Mouse (Mus musculus) left cerebral cortex, postnatal 36 days (tissue): ENCODE results near the gene Rapgef4. TPM values are rescaled to one million over a fixed set of nuclear protein-coding genes. Genes with fewer than 3 reads are reported as not detected.
"Not testable (repeated sequence)": the region's sequence is repeated elsewhere in the genome, so short reads cannot be mapped to it uniquely, and the experiment has no call there.

Source experiments
- DNase-seq, 2 experiments: peaks; one replicate each; pipeline ENCODE4 v3.0.0; 2021 to 2022; ENCODE audit warnings: low spot score in 2 of 2, mixed read lengths in 1 of 2
- intact Hi-C: fragments of 180-260 bp; cut with DNase I; formaldehyde crosslinking; loops from one replicate; pipeline ENCODE4 v1.15.1; 2025
- total RNA-seq, 2 experiments: library from RNA; stranded (reverse); gene quantifications; 2 replicates each; pipeline ENCODE4 v1.2.3; 2021

The Rapgef4 gene
- total RNA-seq, 2 experiments from 2014 or later: 419 to 456 TPM

GRCm38 (mm10) chr2:72054736-72055135 lies 73.7 kb downstream of the Rapgef4 start:
- intact Hi-C loops: no loop called here
- DNase-seq: no peak

- DNase-seq: no peak
- intact Hi-C loops: no loop called here
Observed at GRCm38 (mm10) chr2:72055476-72055875, 74.4 kb downstream of the Rapgef4 start.

DNA sequence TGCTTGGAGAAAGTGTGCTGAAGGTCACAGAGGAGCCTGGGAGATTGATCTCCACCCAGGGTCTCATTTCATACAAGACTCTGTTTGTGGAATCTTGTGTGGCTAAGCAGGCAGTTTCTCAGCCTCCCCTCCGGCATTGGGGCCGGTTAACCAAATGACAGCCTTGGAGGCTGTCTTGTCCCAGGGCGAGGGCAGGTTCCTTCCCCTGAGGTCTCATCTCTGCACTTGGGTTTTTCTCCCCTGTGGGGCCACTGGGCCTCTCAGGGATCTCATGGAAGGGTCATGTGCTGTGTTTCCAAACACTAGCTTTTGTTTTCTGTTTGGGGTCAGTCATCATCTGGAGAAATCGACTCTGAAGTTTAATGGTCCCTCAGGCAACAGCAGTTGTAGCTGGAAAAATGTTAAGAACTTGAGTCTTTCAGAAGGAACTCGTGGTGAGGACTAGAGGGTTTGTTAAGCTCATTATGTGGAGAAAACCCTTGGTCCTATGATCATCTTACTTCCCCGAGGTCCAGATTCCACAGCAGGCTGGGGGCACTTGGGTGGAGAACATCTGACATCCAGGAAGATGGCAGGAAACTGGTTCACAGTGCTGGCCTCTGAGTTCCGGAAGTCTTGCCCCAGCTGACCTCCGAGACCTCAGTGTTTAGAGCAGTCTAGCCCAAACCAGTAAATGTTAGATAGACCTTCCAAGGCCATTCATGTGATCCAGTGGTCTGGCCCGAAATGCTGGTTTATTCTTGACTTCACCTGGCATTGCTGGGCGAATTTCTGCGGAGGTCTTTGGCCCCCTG lies 75.2 kb downstream of the Rapgef4 start:
- intact Hi-C loops: no loop called here
- no peak for DNase-seq

GRCm38 (mm10) chr2:72062931-72063330 lies 81.9 kb downstream of the Rapgef4 start:
- DNase-seq: no peak
- intact Hi-C loops: no loop called here

DNA sequence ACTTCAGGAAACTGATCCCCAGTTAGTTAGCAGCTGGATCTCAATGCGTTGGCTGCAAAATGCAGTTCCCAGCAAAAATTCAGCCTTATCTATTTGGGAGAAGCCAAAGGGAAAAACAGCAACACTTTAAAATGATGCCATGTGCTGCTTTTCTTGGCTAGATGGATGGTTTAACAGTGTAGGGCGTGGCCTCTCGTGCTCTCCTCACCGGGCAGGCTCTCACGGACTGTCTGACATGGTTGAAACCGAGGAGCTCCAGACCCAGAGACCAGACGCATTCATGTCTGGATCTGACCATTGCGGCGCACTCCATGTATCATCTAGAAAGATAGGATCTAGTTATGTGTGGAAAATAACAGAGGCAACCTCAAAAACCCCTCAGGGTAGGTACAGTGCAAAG lies 87.5 kb downstream of the Rapgef4 start:
- no peak for DNase-seq
- intact Hi-C loops: no loop called here

DNA sequence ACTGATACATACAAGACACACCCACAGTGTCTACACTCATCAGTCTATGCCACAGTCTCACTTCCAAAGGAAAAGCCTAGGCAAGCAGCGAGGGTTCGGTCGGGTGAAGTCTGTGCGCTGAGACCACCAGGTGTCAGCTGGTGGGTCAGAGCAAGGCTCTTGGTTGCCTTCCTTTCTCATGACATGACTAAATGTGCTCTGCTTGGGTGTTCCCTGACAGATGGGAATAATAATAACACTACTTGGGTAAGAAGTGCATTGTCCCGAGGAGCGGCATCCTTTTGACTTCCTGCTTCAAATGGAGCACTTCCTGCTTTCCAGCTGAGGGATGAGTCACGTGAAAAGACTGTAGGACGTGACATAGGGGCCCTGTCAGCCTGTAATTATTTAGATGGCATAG lies 89.0 kb downstream of the Rapgef4 start:
- DNase-seq: no peak
- intact Hi-C loops: no loop called here

DNA sequence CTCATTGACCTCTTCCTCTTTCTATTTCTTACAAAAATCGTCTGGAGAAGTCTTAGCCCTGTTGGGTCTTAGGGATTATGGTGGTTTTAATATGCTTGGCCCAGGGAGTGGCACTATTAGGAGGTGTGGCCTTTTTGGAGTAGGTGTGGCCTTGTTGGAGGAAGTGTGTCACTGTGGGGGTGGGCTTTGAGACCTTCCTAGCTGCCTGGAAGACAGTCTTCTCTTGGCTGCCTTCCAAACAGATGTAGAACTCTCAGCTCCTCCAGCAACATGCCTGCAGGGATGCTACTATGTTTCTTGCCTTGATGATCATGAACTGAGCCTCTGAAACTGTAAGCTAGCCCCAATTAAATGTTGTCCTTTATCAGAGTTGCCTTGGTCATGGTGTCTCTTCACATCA lies 92.1 kb downstream of the Rapgef4 start:
- intact Hi-C loops: not testable (repeated sequence)

DNA sequence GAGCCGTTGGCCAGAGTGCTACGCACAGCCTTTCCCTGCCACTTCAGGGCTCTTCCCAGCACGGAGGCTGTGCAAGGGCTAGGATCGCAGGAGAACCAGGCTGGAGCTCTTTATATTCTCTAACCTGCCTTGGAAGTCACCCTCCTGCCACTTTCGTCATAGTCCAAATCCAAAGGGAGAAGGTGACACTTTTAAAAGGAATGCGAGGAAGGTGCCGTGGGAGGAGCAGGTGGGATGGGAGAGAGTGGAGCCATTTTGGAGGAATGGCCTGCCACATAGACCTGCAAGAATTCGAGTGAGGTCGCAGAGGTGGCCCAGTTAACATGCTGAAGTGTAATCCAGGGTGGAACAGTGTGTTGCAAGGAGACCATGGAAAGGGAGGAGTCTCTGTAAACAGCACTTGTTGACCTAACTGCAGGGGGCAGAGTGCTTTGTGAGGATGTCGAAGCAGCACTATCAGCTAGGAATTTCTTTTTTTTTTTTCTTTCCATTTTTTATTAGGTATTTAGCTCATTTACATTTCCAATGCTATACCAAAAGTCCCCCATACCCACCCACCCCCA lies 94.0 kb downstream of the Rapgef4 start:
- no peak for DNase-seq
- intact Hi-C loops: no loop called here

More for the DNA sequence above, 92.1 kb downstream of the Rapgef4 start:
- not testable (repeated sequence) for DNase-seq

GRCm38 (mm10) chr2:72077490-72078139 lies 96.6 kb downstream of the Rapgef4 start:
- intact Hi-C loops: no loop called here
- DNase-seq: no peak

GRCm38 (mm10) chr2:72078140-72078521 lies 97.1 kb downstream of the Rapgef4 start:
- DNase-seq: no peak
- intact Hi-C loops: no loop called here

GRCm38 (mm10) chr2:72079110-72079509 lies 98.1 kb downstream of the Rapgef4 start:
- intact Hi-C loops: no loop called here
- no peak for DNase-seq

DNA sequence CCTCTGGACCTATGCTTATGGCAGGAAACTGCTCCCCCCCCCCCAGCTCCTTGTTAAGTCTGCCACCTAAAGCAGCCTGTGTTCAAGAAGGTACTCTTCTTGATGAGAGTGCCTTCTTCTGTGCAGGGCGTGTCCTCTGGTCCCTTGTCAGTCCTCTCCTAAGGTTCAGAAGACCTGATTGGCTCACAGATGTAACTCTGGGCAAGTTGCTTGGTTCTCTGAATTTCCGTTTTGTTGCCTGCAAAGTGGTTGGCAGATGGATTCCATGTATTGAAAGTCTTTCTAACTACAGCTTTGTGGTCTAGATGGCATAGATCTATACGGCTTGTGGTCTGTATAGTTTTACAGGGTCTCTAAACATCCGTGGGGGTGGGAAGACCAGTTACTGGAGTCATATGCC lies 101.8 kb downstream of the Rapgef4 start:
- intact Hi-C loops: no loop called here
- no peak for DNase-seq

GRCm38 (mm10) chr2:72088886-72089285 lies 107.8 kb downstream of the Rapgef4 start:
- intact Hi-C loops: no loop called here
- no peak for DNase-seq

DNA sequence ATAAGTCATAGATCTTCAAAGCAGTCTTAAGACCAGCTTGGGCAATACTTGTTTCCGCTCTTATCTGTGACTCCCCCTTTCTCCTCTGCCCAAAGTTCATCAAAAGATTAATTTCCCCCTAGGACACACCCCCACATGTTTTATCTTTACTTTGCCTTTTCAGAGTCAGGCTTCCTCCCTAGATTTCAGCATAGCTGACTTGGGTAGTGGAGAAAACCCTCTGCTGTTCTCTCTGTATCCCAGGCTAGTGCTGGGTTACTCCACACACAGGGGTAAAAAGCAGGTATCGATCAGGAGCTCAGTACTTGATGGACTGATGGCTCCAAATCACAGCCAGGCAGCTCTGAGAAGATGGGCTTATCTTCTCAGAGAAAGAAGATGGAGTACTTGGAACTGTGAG lies 109.0 kb downstream of the Rapgef4 start:
- intact Hi-C loops: no loop called here

GRCm38 (mm10) chr2:72092046-72092445 lies 111.0 kb downstream of the Rapgef4 start:
- intact Hi-C loops: no loop called here
- no peak for DNase-seq

More for the DNA sequence above, 109.0 kb downstream of the Rapgef4 start:
- no peak for DNase-seq

GRCm38 (mm10) chr2:72093402-72094037 lies 112.5 kb downstream of the Rapgef4 start:
- intact Hi-C loops: no loop called here
- no peak for DNase-seq

GRCm38 (mm10) chr2:72094038-72094437 lies 113.0 kb downstream of the Rapgef4 start:
- DNase-seq: no peak
- intact Hi-C loops: no loop called here

DNA sequence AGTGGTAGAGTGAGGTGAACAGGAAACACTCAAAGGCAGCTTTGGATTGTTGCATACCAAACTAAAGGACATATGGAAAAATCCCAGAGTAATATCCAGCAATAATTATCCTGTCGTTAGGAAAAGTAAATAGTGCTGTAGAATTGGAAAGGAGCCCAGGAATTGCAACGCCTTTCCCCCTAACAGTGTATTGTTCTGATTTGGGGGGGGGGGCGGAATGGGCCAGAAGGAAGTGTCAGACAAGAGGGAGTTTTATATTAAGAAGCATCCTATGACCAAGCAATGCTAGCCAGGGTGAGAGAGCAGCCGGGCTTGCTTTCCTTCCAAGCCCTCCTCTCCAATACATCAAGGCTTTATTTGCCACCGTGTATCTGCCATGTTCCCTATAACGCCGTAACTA lies 113.4 kb downstream of the Rapgef4 start:
- intact Hi-C loops: no loop called here
- no peak for DNase-seq

GRCm38 (mm10) chr2:72095002-72095401 lies 114.0 kb downstream of the Rapgef4 start:
- intact Hi-C loops: loop anchor here (5.0 kb wide), 1 partner anchor 52 kb away; no protein-coding TSS in a partner anchor

GRCm38 (mm10) chr2:72096345-72096744 lies 115.3 kb downstream of the Rapgef4 start:
- DNase-seq: no peak
- intact Hi-C loops: loop anchor here (5.0 kb wide), 1 partner anchor 51 kb away; no protein-coding TSS in a partner anchor

More at GRCm38 (mm10) chr2:72095002-72095401, 114.0 kb downstream of the Rapgef4 start:
- no peak for DNase-seq
